Mouse (Mus musculus): ENCODE measurements at regions not wholly inside any gene's neighbourhood (a gene's known extent, or its start where the extent isn't known, plus 50 kb on each side); places are given as distances from the start of the nearest gene placed in this dataset.
A peak's percentile ranks its signal among the peaks of the same experiment; 100 is the strongest.

- H3K9ac ChIP-seq (replicated peaks): no peak overlapping the region
- no peaks in the 10 kb centered on the region for H3K27me3 ChIP-seq (ENCODE audit: insufficient read depth, low read length)
- no peaks in the 10 kb centered on the region for H3K9me3 ChIP-seq (ENCODE audit: low read length)
- no peak overlapping the region for H3K4me2 ChIP-seq (ENCODE audit: low read depth, low read length)
- H3K36me3 ChIP-seq (replicated peaks; ENCODE audit: insufficient read depth, low read length): no peaks in the 10 kb centered on the region
- no peak overlapping the region for H3K27ac ChIP-seq (ENCODE audit: low read depth)
- ATAC-seq (no peak), DNase-seq (no peak)
- H3K4me1 ChIP-seq (ENCODE audit: insufficient read depth): peaks cover 8% of the 10 kb centered on the region
- no peak for TF ChIP-seq CTCF (IDR thresholded peaks at IDR 0.05; ENCODE audit: low read depth)
- no peak for TF ChIP-seq EP300 (IDR thresholded peaks at IDR 0.05; ENCODE audit: low read depth)
- 60% methylated on average over 14 of the region's 14 CpGs for WGBS (ENCODE audit: insufficient replicate concordance)
- H3K4me3 ChIP-seq (ENCODE audit: low read depth, low read length): no peak overlapping the region
Observed at GRCm38 (mm10) chr13:37517055-37517807, 172.2 kb downstream of the Ly86 start.

- Histone ChIP-seq H3K4me3 (ENCODE audit: low read depth, low read length) (no peak overlapping the region), H3K27me3 (ENCODE audit: insufficient read depth, low read length) (no peaks in the 10 kb centered on the region), H3K4me2 (ENCODE audit: low read depth, low read length) (no peak overlapping the region), H3K4me1 (ENCODE audit: insufficient read depth) (no peaks in the 10 kb centered on the region), H3K9me3 (ENCODE audit: low read length) (no peaks in the 10 kb centered on the region), H3K9ac (replicated peaks) (no peak overlapping the region), H3K36me3 (replicated peaks; ENCODE audit: insufficient read depth, low read length) (no peaks in the 10 kb centered on the region), H3K27ac (ENCODE audit: low read depth) (no peak overlapping the region)
- ATAC-seq: no peak
- 54% methylated on average over 3 of the region's 3 CpGs for WGBS (ENCODE audit: insufficient replicate concordance)
- DNase-seq: no peak
- TF ChIP-seq CTCF (IDR thresholded peaks at IDR 0.05; ENCODE audit: low read depth) (peak; percentile 68), EP300 (IDR thresholded peaks at IDR 0.05; ENCODE audit: low read depth) (no peak)
Observed at GRCm38 (mm10) chr13:37519948-37520347, 174.9 kb downstream of the Ly86 start.

GRCm38 (mm10) chr13:37525097-37525726 is 180.2 kb downstream of the Ly86 start:
- Histone ChIP-seq H3K9ac (replicated peaks) (no peak overlapping the region), H3K4me1 (ENCODE audit: insufficient read depth) (peaks cover 5% of the 10 kb centered on the region; the same call in 1 of the 2 replicates), H3K36me3 (replicated peaks; ENCODE audit: insufficient read depth, low read length) (no peaks in the 10 kb centered on the region), H3K4me3 (ENCODE audit: low read depth, low read length) (no peak overlapping the region), H3K4me2 (ENCODE audit: low read depth, low read length) (no peak overlapping the region), H3K27me3 (ENCODE audit: insufficient read depth, low read length) (no peaks in the 10 kb centered on the region), H3K9me3 (ENCODE audit: low read length) (no peaks in the 10 kb centered on the region), H3K27ac (ENCODE audit: low read depth) (no peak overlapping the region)
- DNase-seq (no peak), ATAC-seq (no peak)
- TF ChIP-seq CTCF (IDR thresholded peaks at IDR 0.05; ENCODE audit: low read depth) (no peak), EP300 (IDR thresholded peaks at IDR 0.05; ENCODE audit: low read depth) (no peak)
- WGBS (ENCODE audit: insufficient replicate concordance): 78% methylated on average over 15 of the region's 15 CpGs

GRCm38 (mm10) chr13:37526102-37526501 is 181.1 kb downstream of the Ly86 start:
- TF ChIP-seq EP300 (IDR thresholded peaks at IDR 0.05; ENCODE audit: low read depth) (no peak), CTCF (IDR thresholded peaks at IDR 0.05; ENCODE audit: low read depth) (no peak)
- H3K27me3 ChIP-seq (ENCODE audit: insufficient read depth, low read length): no peaks in the 10 kb centered on the region
- H3K4me1 ChIP-seq (ENCODE audit: insufficient read depth): peaks cover 5% of the 10 kb centered on the region; the same call in 1 of the 2 replicates
- no peak overlapping the region for H3K4me3 ChIP-seq (ENCODE audit: low read depth, low read length)
- no peak overlapping the region for H3K4me2 ChIP-seq (ENCODE audit: low read depth, low read length)
- WGBS (ENCODE audit: insufficient replicate concordance): 59% methylated on average over 8 of the region's 8 CpGs
- no peak overlapping the region for H3K9ac ChIP-seq (replicated peaks)
- no peaks in the 10 kb centered on the region for H3K36me3 ChIP-seq (replicated peaks; ENCODE audit: insufficient read depth, low read length)
- peak; percentile 33 for ATAC-seq
- DNase-seq: no peak
- H3K27ac ChIP-seq (ENCODE audit: low read depth): no peak overlapping the region
- no peaks in the 10 kb centered on the region for H3K9me3 ChIP-seq (ENCODE audit: low read length)

GRCm38 (mm10) chr13:37528380-37528779 is 183.4 kb downstream of the Ly86 start:
- Histone ChIP-seq H3K4me1 (ENCODE audit: insufficient read depth) (peaks cover 5% of the 10 kb centered on the region; the same call in 1 of the 2 replicates), H3K4me3 (ENCODE audit: low read depth, low read length) (no peak overlapping the region), H3K9me3 (ENCODE audit: low read length) (no peaks in the 10 kb centered on the region), H3K27me3 (ENCODE audit: insufficient read depth, low read length) (no peaks in the 10 kb centered on the region), H3K36me3 (replicated peaks; ENCODE audit: insufficient read depth, low read length) (no peaks in the 10 kb centered on the region), H3K9ac (replicated peaks) (no peak overlapping the region), H3K27ac (ENCODE audit: low read depth) (no peak overlapping the region), H3K4me2 (ENCODE audit: low read depth, low read length) (no peak overlapping the region)
- 51% methylated on average over 9 of the region's 9 CpGs for WGBS (ENCODE audit: insufficient replicate concordance)
- ATAC-seq: no peak
- no peak for DNase-seq
- TF ChIP-seq CTCF (IDR thresholded peaks at IDR 0.05; ENCODE audit: low read depth) (no peak), EP300 (IDR thresholded peaks at IDR 0.05; ENCODE audit: low read depth) (no peak)

- no peaks in the 10 kb centered on the region for H3K36me3 ChIP-seq (replicated peaks; ENCODE audit: insufficient read depth, low read length)
- no peak for ATAC-seq
- H3K9me3 ChIP-seq (ENCODE audit: low read length): no peaks in the 10 kb centered on the region
- H3K27me3 ChIP-seq (ENCODE audit: insufficient read depth, low read length): no peaks in the 10 kb centered on the region
- no peak overlapping the region for H3K9ac ChIP-seq (replicated peaks)
- TF ChIP-seq EP300 (IDR thresholded peaks at IDR 0.05; ENCODE audit: low read depth) (no peak), CTCF (IDR thresholded peaks at IDR 0.05; ENCODE audit: low read depth) (no peak)
- H3K4me3 ChIP-seq (ENCODE audit: low read depth, low read length): no peak overlapping the region
- H3K4me1 ChIP-seq (ENCODE audit: insufficient read depth): peaks cover 5% of the 10 kb centered on the region; the same call in 1 of the 2 replicates
- no peak overlapping the region for H3K4me2 ChIP-seq (ENCODE audit: low read depth, low read length)
- no peak for DNase-seq
- H3K27ac ChIP-seq (ENCODE audit: low read depth): no peak overlapping the region
- WGBS (ENCODE audit: insufficient replicate concordance): 79% methylated on average over 7 of the region's 7 CpGs
Observed at GRCm38 (mm10) chr13:37528876-37529275, 183.9 kb downstream of the Ly86 start.
